Mouse (Mus musculus) ES-Bruce4 (cell line): Measurements from ENCODE around the gene Lrrn2.

Experiments
- CTCF ChIP-seq: IDR thresholded peaks from one replicate; pipeline ENCODE4 v1.8.1; 2011; ENCODE audit warnings: low read depth, low read length
- EP300 ChIP-seq: IDR thresholded peaks from 2 replicates; pipeline ENCODE4 v1.6.1; 2011; ENCODE audit warnings: low read depth, low read length; ENCODE audit not compliant: insufficient read depth
- POLR2A ChIP-seq: IDR thresholded peaks from one replicate; pipeline ENCODE4 v1.8.1; 2011; ENCODE audit warnings: low read length; ENCODE audit not compliant: insufficient read depth

GRCm38 (mm10) chr1:132838371-132838770 is 41.7 kb upstream of the Lrrn2 start:
- TF ChIP-seq CTCF (no peak), EP300 (no peak), POLR2A (no peak)
